Mouse (Mus musculus) midbrain, embryonic 10.5 days (tissue): ENCODE measurements around the gene Mon1a. TPM values are rescaled to one million over a fixed set of nuclear protein-coding genes. Genes with fewer than 3 reads are reported as not detected.

Source experiments
- DNase-seq: peaks from one replicate; pipeline ENCODE4 v3.0.0-alpha.2; 2017; ENCODE audit warnings: low spot score
- H3K27ac ChIP-seq: fragments of 300-500 bp; sonication (generic); replicated peaks from 2 replicates; pipeline ENCODE4 v1.5.1; 2016; ENCODE audit warnings: mild to moderate bottlenecking
- H3K27me3 ChIP-seq: fragments of 300-500 bp; sonication (generic); 2 replicates; pipeline ENCODE4 v1.6.1; 2016; ENCODE audit warnings: low read depth, mild to moderate bottlenecking; ENCODE audit not compliant: poor library complexity, severe bottlenecking
- H3K36me3 ChIP-seq: fragments of 300-500 bp; sonication (generic); 2 replicates; pipeline ENCODE4 v1.6.1; 2016; ENCODE audit warnings: mild to moderate bottlenecking, moderate library complexity
- H3K4me1 ChIP-seq: fragments of 300-500 bp; sonication (generic); 2 replicates; pipeline ENCODE4 v1.6.1; 2016
- H3K4me3 ChIP-seq: fragments of 300-500 bp; sonication (generic); 2 replicates; pipeline ENCODE4 v1.5.1; 2016; ENCODE audit warnings: mild to moderate bottlenecking, moderate library complexity
- H3K9me3 ChIP-seq: fragments of 300-500 bp; sonication (generic); replicated peaks from 2 replicates; pipeline ENCODE4 v1.6.1; 2016; ENCODE audit warnings: mild to moderate bottlenecking
- WGBS: fragments of 180-500 bp; shearing (Covaris S2); methylation state at CpG from one replicate; pipeline ENCODE4 v1.1.7; 2016; 5-methylcytosine and 5-hydroxymethylcytosine counted together
- polyA plus RNA-seq: library from polyadenylated mRNA; unstranded; fragments of >200 nt; fragmentation: Nextera tagmentation; extraction: Ambion mirVana; gene quantifications from 2 replicates; pipeline ENCODE4 v1.2.1, GENCODE M21; 2016

The Mon1a gene
- polyA plus RNA-seq, 1 experiment from 2014 or later: 11.6 TPM

- 83% methylated on average over 10 of the region's 10 CpGs for WGBS
- Histone ChIP-seq H3K4me1 (peaks cover 16% of the 10 kb centered on the region), H3K27ac (no peak overlapping the region), H3K9me3 (no peaks in the 10 kb centered on the region), H3K4me3 (no peak overlapping the region), H3K27me3 (peaks cover 46% of the 10 kb centered on the region), H3K36me3 (peaks cover 11% of the 10 kb centered on the region; the same call in 1 of the 2 replicates)
- DNase-seq: no peak
Observed at GRCm38 (mm10) chr9:107898563-107898962, 10.6 kb downstream of the Mon1a start.

- Histone ChIP-seq H3K27me3 (peaks cover 52% of the 10 kb centered on the region), H3K36me3 (peaks cover 11% of the 10 kb centered on the region; the same call in 1 of the 2 replicates), H3K4me3 (no peak overlapping the region), H3K9me3 (no peaks in the 10 kb centered on the region), H3K27ac (no peak overlapping the region), H3K4me1 (peaks cover 16% of the 10 kb centered on the region)
- 65% methylated on average over 12 of the region's 12 CpGs for WGBS
- no peak for DNase-seq
Observed at GRCm38 (mm10) chr9:107899855-107900254, 11.9 kb downstream of the Mon1a start.

GRCm38 (mm10) chr9:107900840-107901626 lies 13.1 kb downstream of the Mon1a start:
- peak; percentile 83 for DNase-seq
- WGBS: 1% methylated on average over 44 of the region's 44 CpGs
- Histone ChIP-seq H3K4me1 (peaks cover 20% of the 10 kb centered on the region), H3K9me3 (no peaks in the 10 kb centered on the region), H3K27me3 (peaks cover 59% of the 10 kb centered on the region), H3K27ac (peak overlapping the region; percentile 46; the same call in 1 of the 2 replicates), H3K4me3 (peak overlapping the region; percentile 55), H3K36me3 (peaks cover 11% of the 10 kb centered on the region; the same call in 1 of the 2 replicates)

GRCm38 (mm10) chr9:107901627-107901914 lies 13.6 kb downstream of the Mon1a start:
- Histone ChIP-seq H3K4me3 (peak overlapping the region; percentile 55), H3K4me1 (peaks cover 25% of the 10 kb centered on the region), H3K36me3 (peaks cover 11% of the 10 kb centered on the region; the same call in 1 of the 2 replicates), H3K27me3 (peaks cover 64% of the 10 kb centered on the region), H3K9me3 (no peaks in the 10 kb centered on the region), H3K27ac (no peak overlapping the region)
- DNase-seq: no peak
- WGBS: 7% methylated on average over 17 of the region's 17 CpGs

- WGBS: 7% methylated on average over 4 of the region's 4 CpGs
- Histone ChIP-seq H3K27me3 (peaks cover 75% of the 10 kb centered on the region), H3K27ac (no peak overlapping the region), H3K4me1 (peaks cover 53% of the 10 kb centered on the region), H3K4me3 (no peak overlapping the region), H3K36me3 (peaks cover 4% of the 10 kb centered on the region; the same call in 1 of the 2 replicates), H3K9me3 (no peaks in the 10 kb centered on the region)
- DNase-seq: peak; percentile 86
Observed at GRCm38 (mm10) chr9:107904726-107905125, 16.8 kb downstream of the Mon1a start.

- H3K36me3 ChIP-seq: no peaks in the 10 kb centered on the region
- H3K27me3 ChIP-seq: peaks cover 58% of the 10 kb centered on the region
- peak within 1 kb of the TSS; percentile 77 for H3K27ac ChIP-seq
- peaks cover 42% of the 10 kb centered on the region for H3K4me1 ChIP-seq
- 22% methylated on average over 19 of the region's 19 CpGs for WGBS
- H3K9me3 ChIP-seq: no peaks in the 10 kb centered on the region
- peak; percentile 67 for DNase-seq
- H3K4me3 ChIP-seq: peak within 1 kb of the TSS; percentile 51
Observed at GRCm38 (mm10) chr9:107906252-107906966, 18.5 kb downstream of the Mon1a start, which contains the start of gene Mst1r. TSS of gene Mst1r (plus strand) at chr9:107906873.

GRCm38 (mm10) chr9:107906967-107907800 lies 19.2 kb downstream of the Mon1a start:
- Histone ChIP-seq H3K36me3 (no peaks in the 10 kb centered on the region), H3K27me3 (peaks cover 50% of the 10 kb centered on the region), H3K27ac (peak overlapping the region; percentile 77), H3K4me1 (peaks cover 37% of the 10 kb centered on the region), H3K4me3 (peak overlapping the region; percentile 51), H3K9me3 (no peaks in the 10 kb centered on the region)
- 47% methylated on average over 31 of the region's 31 CpGs for WGBS
- DNase-seq: no peak

- peaks cover 45% of the 10 kb centered on the region for H3K27me3 ChIP-seq
- no peak for DNase-seq
- WGBS: 85% methylated on average over 14 of the region's 14 CpGs
- H3K4me3 ChIP-seq: no peak overlapping the region
- H3K9me3 ChIP-seq: no peaks in the 10 kb centered on the region
- peaks cover 37% of the 10 kb centered on the region for H3K4me1 ChIP-seq
- peak overlapping the region; percentile 53; the same call in 1 of the 2 replicates for H3K27ac ChIP-seq
- no peaks in the 10 kb centered on the region for H3K36me3 ChIP-seq
Observed at GRCm38 (mm10) chr9:107907801-107908120, 19.8 kb downstream of the Mon1a start.

- no peak overlapping the region for H3K4me3 ChIP-seq
- H3K9me3 ChIP-seq: no peaks in the 10 kb centered on the region
- WGBS: 35% methylated on average over 18 of the region's 18 CpGs
- H3K27ac ChIP-seq: 0 out of 2 replicates have a peak overlapping the region, but pooled peaks have one; percentile 53
- no peaks in the 10 kb centered on the region for H3K36me3 ChIP-seq
- no peak for DNase-seq
- H3K27me3 ChIP-seq: peaks cover 37% of the 10 kb centered on the region
- H3K4me1 ChIP-seq: peaks cover 37% of the 10 kb centered on the region
Observed at GRCm38 (mm10) chr9:107908410-107909158, 20.6 kb downstream of the Mon1a start.

- DNase-seq: no peak
- peaks cover 37% of the 10 kb centered on the region for H3K4me1 ChIP-seq
- peaks cover 31% of the 10 kb centered on the region for H3K27me3 ChIP-seq
- H3K9me3 ChIP-seq: no peaks in the 10 kb centered on the region
- 90% methylated on average over 15 of the region's 15 CpGs for WGBS
- no peak overlapping the region for H3K27ac ChIP-seq
- no peak overlapping the region for H3K4me3 ChIP-seq
- H3K36me3 ChIP-seq: no peaks in the 10 kb centered on the region
Observed at GRCm38 (mm10) chr9:107910025-107910769, 22.2 kb downstream of the Mon1a start.

GRCm38 (mm10) chr9:107914764-107915420 lies 26.9 kb downstream of the Mon1a start:
- no peaks in the 10 kb centered on the region for H3K9me3 ChIP-seq
- no peak overlapping the region for H3K4me3 ChIP-seq
- DNase-seq: no peak
- peaks cover 18% of the 10 kb centered on the region for H3K4me1 ChIP-seq
- no peak overlapping the region for H3K27ac ChIP-seq
- no peaks in the 10 kb centered on the region for H3K36me3 ChIP-seq
- WGBS: 85% methylated on average over 16 of the region's 16 CpGs
- peaks cover 4% of the 10 kb centered on the region; the same call in 1 of the 2 replicates for H3K27me3 ChIP-seq
